Mouse (Mus musculus): ENCODE data around the gene Clec9a. TPM values are rescaled to one million over a fixed set of nuclear protein-coding genes. Genes with fewer than 3 reads are reported as not detected.

Clec9a gene
- total RNA-seq, 2 experiments from 2014 or later, result not detected

GRCm38 (mm10) chr6:129423040-129423733 is 14.5 kb downstream of the Clec9a start:
- DNase-seq (ENCODE audit: low spot score in 2 of 2), result no peak

- DNase-seq (ENCODE audit: low spot score in 2 of 2), result peak; percentile 48 to 61
Measured at GRCm38 (mm10) chr6:129423734-129424072, 15.0 kb downstream of the Clec9a start.

- no peak for DNase-seq (ENCODE audit: low spot score in 2 of 2)
Measured at GRCm38 (mm10) chr6:129425217-129425616, 16.6 kb downstream of the Clec9a start.

- no peak for DNase-seq (ENCODE audit: low spot score in 2 of 2)
Measured at GRCm38 (mm10) chr6:129425812-129426211, 17.1 kb downstream of the Clec9a start.

- no peak for DNase-seq (ENCODE audit: low spot score in 2 of 2)
Measured at GRCm38 (mm10) chr6:129427281-129427680, 18.6 kb downstream of the Clec9a start.

GRCm38 (mm10) chr6:129434239-129434638 is 25.6 kb downstream of the Clec9a start:
- DNase-seq (ENCODE audit: low spot score in 2 of 2), result no peak

- no peak for DNase-seq (ENCODE audit: low spot score in 2 of 2)
Measured at GRCm38 (mm10) chr6:129436025-129436424, 27.4 kb downstream of the Clec9a start.

- DNase-seq (ENCODE audit: low spot score in 2 of 2), result no peak
Measured at GRCm38 (mm10) chr6:129438033-129438432, 29.4 kb downstream of the Clec9a start.

GRCm38 (mm10) chr6:129449743-129450142 is 41.1 kb downstream of the Clec9a start:
- DNase-seq (ENCODE audit: low spot score in 2 of 2), result no peak

- no peak for DNase-seq (ENCODE audit: low spot score in 2 of 2)
Measured at GRCm38 (mm10) chr6:129451411-129452039, 42.9 kb downstream of the Clec9a start, which contains the start of gene Clec1a. Gene Clec1a (minus strand): TSS chr6:129452000.

GRCm38 (mm10) chr6:129471386-129471785 is 62.7 kb downstream of the Clec9a start:
- DNase-seq (ENCODE audit: low spot score in 2 of 2), result no peak

- DNase-seq (ENCODE audit: low spot score in 2 of 2), result no peak
Measured at GRCm38 (mm10) chr6:129472627-129473026, 64.0 kb downstream of the Clec9a start.

Other genes with a start within 250 kb of the Clec9a start
- gene Clec2d, start 228.2 kb upstream of the Clec9a start, total RNA-seq (2021), result 1 to 10 TPM; 6.2 to 8.1 TPM
- gene Cd69, start 133.4 kb upstream of the Clec9a start, total RNA-seq (2021), result not detected
- not detected for gene 4922502D21Rik, start 77.1 kb upstream of the Clec9a start, total RNA-seq (2021)
- under 1 TPM; 0.23 to 0.28 TPM for gene Clec12a, start 66.2 kb upstream of the Clec9a start, total RNA-seq (2021)
- gene Clec12b, start 23.0 kb upstream of the Clec9a start, total RNA-seq (2021), result not detected
- gene Clec1b, start 11.6 kb upstream of the Clec9a start, total RNA-seq (2021), result under 1 TPM in 1 of 2 experiments, not detected in 1; 0.72 TPM
- gene Clec1a, start 43.1 kb downstream of the Clec9a start, total RNA-seq (2021), result 1 to 10 TPM; 1.0 to 1.2 TPM
- not detected for gene Olr1, start 98.3 kb downstream of the Clec9a start, total RNA-seq (2021)
- not detected for gene Tmem52b, start 103.7 kb downstream of the Clec9a start, total RNA-seq (2021)
- gene Gabarapl1, start 124.3 kb downstream of the Clec9a start, total RNA-seq (2021), result 100 to 1,000 TPM; 814 to 828 TPM
- not detected for gene Klre1, start 169.0 kb downstream of the Clec9a start, total RNA-seq (2021)
- gene Klrd1, start 182.9 kb downstream of the Clec9a start, total RNA-seq (2021), result not detected
- not detected for gene Klrk1, start 215.0 kb downstream of the Clec9a start, total RNA-seq (2021)
- not detected for gene Klrc3, start 234.5 kb downstream of the Clec9a start, total RNA-seq (2021)

Data from left cerebral cortex, adult 18-20 months (tissue).